Mouse (Mus musculus) heart, postnatal 0 days (tissue): ENCODE data around the gene Naxe.

ENCODE experiments used
- CTCF ChIP-seq: IDR thresholded peaks from 2 replicates; pipeline ENCODE4 v1.5.1; 2016; ENCODE audit warnings: antibody characterized with exemption, control low read depth, low read depth
- EP300 ChIP-seq: IDR thresholded peaks from 2 replicates; pipeline ENCODE4 v1.6.1; 2016; ENCODE audit warnings: antibody characterized with exemption, low read depth

DNA sequence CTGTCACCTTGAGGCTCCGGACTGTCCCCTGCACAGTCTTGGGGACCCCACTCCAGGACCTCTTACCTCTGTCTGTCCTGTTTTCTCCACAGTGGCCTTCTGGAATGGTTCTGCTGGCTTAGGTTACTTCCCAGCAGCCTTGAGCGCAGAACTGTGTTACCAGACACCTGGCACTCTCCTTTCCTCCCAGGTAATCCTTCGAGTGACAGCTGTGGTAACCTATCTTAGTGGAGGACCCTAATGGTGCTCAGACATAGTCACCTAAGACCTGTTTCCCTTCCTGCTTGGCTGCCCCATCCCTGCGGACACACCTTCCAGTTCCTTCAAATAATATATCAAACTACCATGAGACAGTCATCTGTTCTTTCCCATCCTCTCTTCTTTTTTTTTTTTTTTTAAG lies 19.9 kb upstream of the Naxe start, which contains the start of gene Ttc24:
- no peak for TF ChIP-seq CTCF
- TF ChIP-seq EP300, result no peak
